Mouse (Mus musculus) small intestine, adult 2 months (tissue): Measurements from ENCODE around the gene Dxo. TPM values are rescaled to one million over a fixed set of nuclear protein-coding genes. Genes with fewer than 3 reads are reported as not detected.
"Not testable (repeated sequence)": the region's sequence is repeated elsewhere in the genome, so short reads cannot be mapped to it uniquely, and the experiment has no call there.

Experiments
- H3K27ac ChIP-seq: fragments of 200-500 bp; 2 replicates; pipeline ENCODE4 v1.5.1; 2012; ENCODE audit warnings: low read depth, low read length, control low read depth, inconsistent platforms; ENCODE audit not compliant: insufficient read depth
- H3K27me3 ChIP-seq: fragments of 200-500 bp; 2 replicates; pipeline ENCODE4 v1.6.1; 2012; ENCODE audit warnings: mild to moderate bottlenecking, moderate library complexity, low read length, inconsistent platforms; ENCODE audit not compliant: control insufficient read depth, insufficient read depth
- H3K36me3 ChIP-seq: fragments of 200-500 bp; 2 replicates; pipeline ENCODE4 v1.6.1; 2012; ENCODE audit warnings: mild to moderate bottlenecking, low read length, control low read depth, inconsistent platforms; ENCODE audit not compliant: control insufficient read depth, insufficient read depth
- H3K4me1 ChIP-seq: fragments of 200-500 bp; 2 replicates; pipeline ENCODE4 v1.6.1; 2012; ENCODE audit warnings: low read length, inconsistent platforms, mixed read lengths; ENCODE audit not compliant: control insufficient read depth, insufficient read depth, insufficient read length
- H3K4me3 ChIP-seq: fragments of 200-500 bp; 2 replicates; pipeline ENCODE4 v1.5.1; 2012; ENCODE audit warnings: low read depth, mild to moderate bottlenecking, control low read depth, inconsistent platforms, low read length, moderate library complexity
- CTCF ChIP-seq: fragments of 200-500 bp; IDR thresholded peaks from 2 replicates; pipeline ENCODE4 v1.5.1; 2012; ENCODE audit warnings: low read depth, mild to moderate bottlenecking, control low read depth, inconsistent platforms, low read length, moderate library complexity, mixed read lengths; ENCODE audit not compliant: insufficient replicate concordance, insufficient read length; ENCODE audit errors: extremely low read depth
- POLR2A ChIP-seq: fragments of 200-500 bp; IDR thresholded peaks from 2 replicates; pipeline ENCODE4 v1.6.1; 2012; ENCODE audit warnings: low read depth, mild to moderate bottlenecking, control low read depth, inconsistent platforms, low read length, moderate library complexity
- WGBS: fragments of 180-500 bp; shearing (Covaris S2); methylation state at CpG from one replicate; pipeline ENCODE4 v1.1.7; 2018; 5-methylcytosine and 5-hydroxymethylcytosine counted together
- polyA plus RNA-seq: library from polyadenylated mRNA; depleted of rRNA; stranded (reverse); fragments of >200 nt; gene quantifications from 2 replicates; pipeline ENCODE4 v1.2.3, GENCODE M21; 2012

Gene Dxo
- polyA plus RNA-seq, 1 experiment, result 51.8 TPM

DNA sequence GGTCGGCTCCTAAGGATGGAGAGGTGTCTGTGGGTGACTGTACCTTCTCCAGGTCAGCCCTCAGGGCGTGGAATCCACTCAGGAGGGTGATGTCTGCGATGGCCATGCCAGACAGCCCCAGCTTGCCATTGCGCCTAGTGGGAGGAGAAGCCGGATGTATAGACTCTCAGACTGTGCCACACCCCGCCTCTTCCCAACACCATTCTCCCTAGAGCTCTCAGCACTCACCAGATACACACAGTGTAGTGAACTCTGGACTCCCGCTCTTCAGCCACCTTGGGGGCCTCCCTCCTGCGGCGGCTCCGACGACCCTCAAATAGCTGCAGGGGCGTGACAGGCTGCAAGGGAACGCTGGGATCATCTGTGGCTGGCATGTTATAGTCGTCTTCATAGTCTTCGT, 25.5 kb upstream of the Dxo start:
- no peaks in the 10 kb centered on the region for H3K27me3 ChIP-seq
- H3K36me3 ChIP-seq, result no peaks in the 10 kb centered on the region
- no peak overlapping the region for H3K4me3 ChIP-seq
- WGBS, result 40% methylated on average over 15 of the region's 15 CpGs
- no peak for TF ChIP-seq POLR2A
- TF ChIP-seq CTCF, result no peak
- no peak overlapping the region for H3K27ac ChIP-seq
- H3K4me1 ChIP-seq, result no peaks in the 10 kb centered on the region

DNA sequence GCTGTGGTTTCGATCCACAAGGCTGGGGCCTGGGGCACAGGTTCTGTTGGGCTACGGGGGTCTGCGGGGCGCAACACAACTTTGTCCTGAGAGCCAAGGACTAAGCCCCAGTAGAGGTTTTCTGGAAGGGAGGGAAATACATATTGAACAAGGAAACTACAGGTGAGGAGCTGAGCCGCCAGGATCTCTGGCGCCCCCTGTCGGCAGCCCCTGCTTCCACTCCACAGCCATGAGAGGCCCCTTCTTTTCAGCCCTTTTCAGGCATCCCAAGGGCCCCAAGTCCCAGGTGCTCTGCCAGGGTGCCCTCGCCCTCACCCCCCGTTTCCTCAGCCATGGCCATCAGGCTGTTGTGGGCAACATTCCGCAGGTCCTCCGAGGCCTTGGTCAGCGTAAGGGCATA, 23.1 kb upstream of the Dxo start:
- peak; percentile 72 for TF ChIP-seq CTCF
- H3K4me1 ChIP-seq, H3K36me3 ChIP-seq, H3K4me3 ChIP-seq, H3K27me3 ChIP-seq, H3K27ac ChIP-seq: not testable (repeated sequence)
- 61% methylated on average over 12 of the region's 12 CpGs for WGBS

DNA sequence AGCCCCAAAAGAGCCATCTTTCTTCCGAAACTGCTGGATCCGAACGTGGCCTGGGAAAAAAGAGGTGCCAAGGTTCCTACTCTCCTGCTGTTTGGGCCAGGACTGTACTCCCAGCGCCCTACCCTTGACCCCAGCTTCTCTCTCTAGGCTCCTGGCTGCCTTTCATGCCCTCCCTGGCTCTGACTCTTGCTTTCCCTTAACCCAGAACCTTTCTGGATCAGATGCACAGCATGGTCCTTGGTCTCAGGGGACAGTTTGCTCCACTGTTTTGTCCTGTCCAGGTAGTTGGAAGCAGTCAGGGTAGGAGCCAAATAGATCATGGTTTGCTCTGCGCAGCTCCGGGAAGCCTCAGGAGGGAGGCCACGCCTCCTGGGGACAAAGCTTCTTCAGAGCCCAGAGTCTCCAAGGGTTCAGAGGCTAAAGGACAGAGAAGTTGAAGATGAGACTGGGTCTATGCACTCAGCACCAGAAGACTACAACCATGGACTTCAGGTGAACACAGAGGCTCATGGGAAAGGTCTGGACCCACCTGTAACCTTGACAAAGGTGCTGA, 21.9 kb upstream of the Dxo start:
- WGBS, result 71% methylated on average over 7 of the region's 7 CpGs
- no peaks in the 10 kb centered on the region for H3K4me1 ChIP-seq
- no peak for TF ChIP-seq CTCF
- no peak for TF ChIP-seq POLR2A
- H3K27me3 ChIP-seq, result no peaks in the 10 kb centered on the region
- H3K4me3 ChIP-seq, result no peak overlapping the region
- no peaks in the 10 kb centered on the region for H3K36me3 ChIP-seq
- H3K27ac ChIP-seq, result no peak overlapping the region

DNA sequence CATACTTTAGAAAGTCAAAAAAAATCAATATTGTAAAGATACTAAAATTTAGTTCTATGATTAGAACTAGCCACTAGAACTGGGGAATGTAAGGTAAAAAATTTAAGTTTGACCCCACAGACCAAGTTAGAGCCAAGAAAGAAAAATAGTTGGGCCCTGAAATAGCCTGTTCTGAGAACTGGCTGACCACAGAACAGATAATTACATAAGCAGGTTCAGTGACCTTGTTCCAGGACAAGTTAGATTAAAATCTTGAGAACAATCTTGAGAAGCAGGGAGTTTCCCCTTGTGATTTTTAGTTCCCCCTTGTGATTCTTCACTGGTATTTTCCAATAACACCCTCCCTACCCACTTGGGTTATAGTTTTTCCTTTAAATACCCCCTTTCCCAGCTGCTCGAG, 6.0 kb upstream of the Dxo start:
- WGBS, result 100% methylated on average over 1 of the region's 1 CpGs
- not testable (repeated sequence) for H3K27ac ChIP-seq

DNA sequence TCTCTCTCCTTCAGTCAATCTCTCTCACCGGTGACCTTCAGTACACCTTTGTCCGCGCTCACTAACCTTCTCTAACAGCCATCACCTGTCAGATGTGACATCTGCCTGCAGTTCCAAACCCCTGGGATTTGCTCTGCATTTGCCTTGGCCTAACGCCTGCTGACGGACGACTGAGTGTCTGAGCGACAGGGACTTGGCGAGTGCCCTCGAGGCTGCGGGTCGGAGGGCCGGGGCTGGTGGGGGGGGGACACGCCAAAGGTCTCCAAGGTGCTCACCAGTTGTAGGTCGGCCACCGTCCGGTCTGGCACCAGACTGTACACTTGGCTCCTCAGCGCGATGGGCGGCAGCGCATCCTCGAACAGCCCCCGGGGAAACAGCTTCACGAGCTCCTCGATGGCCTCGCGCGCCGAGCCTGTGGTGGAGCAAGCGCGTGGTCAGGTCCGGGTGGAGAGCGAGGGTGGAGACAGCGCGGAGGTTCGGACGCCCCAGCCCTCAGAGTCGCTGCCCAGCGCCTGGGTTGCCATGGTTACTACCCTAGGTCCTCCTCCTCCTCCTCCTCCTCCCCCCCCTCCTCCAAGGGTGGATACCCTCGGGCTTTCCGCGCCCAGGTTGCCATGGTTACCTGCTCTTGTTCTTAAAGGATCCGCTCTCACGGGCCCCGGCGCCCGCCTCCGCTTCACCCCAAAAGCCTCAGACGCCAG, 514 bp upstream of the Dxo start:
- peak overlapping the region; percentile 52 for H3K27ac ChIP-seq
- 4% methylated on average over 48 of the region's 48 CpGs for WGBS

More for the DNA sequence above, 6.0 kb upstream of the Dxo start:
- peaks cover 68% of the 10 kb centered on the region for H3K36me3 ChIP-seq
- not testable (repeated sequence) for H3K4me1 ChIP-seq, H3K27me3 ChIP-seq, H3K4me3 ChIP-seq

DNA sequence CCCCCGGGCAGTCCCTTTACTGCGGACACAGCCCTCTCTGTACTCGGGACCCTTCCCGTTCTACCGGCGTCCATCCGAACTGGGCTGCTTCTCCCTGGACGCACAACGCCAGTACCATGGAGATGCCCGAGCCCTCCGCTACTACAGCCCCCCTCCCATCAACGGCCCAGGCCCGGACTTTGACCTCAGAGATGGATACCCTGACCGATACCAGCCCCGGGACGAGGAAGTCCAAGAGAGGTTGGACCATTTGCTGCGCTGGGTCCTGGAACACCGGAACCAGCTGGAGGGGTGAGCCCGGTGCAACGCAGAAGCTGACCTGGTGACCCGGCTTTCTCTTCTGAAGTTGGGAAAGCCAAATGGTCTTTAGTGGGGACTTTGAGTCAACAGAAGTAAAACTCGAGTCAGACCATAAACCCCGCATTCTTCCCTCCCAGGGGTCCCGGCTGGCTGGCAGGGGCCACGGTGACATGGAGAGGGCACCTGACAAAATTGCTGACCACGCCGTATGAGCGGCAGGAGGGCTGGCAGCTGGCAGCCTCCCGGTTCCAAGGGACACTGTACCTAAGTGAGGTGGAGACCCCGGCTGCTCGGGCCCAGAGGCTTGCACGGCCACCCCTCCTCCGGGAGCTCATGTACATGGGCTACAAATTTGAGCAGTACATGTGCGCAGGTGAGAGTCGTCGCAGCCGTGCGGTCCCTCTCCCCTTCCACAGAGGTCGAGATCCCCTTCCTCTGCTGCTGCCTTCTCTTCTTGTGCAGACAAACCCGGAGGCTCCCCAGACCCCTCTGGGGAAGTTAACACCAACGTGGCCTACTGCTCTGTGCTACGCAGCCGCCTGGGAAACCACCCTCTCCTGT, 875 bp downstream of the Dxo start:
- Histone ChIP-seq H3K27ac (peak overlapping the region; percentile 66), H3K36me3 (peaks cover 43% of the 10 kb centered on the region), H3K4me3 (peak overlapping the region; percentile 79), H3K4me1 (peaks cover 11% of the 10 kb centered on the region), H3K27me3 (no peaks in the 10 kb centered on the region)
- TF ChIP-seq CTCF, result no peak
- 27% methylated on average over 43 of the region's 43 CpGs for WGBS

More for the DNA sequence above, 514 bp upstream of the Dxo start:
- Histone ChIP-seq H3K4me1 (peaks cover 11% of the 10 kb centered on the region), H3K36me3 (peaks cover 44% of the 10 kb centered on the region), H3K4me3 (peak overlapping the region; percentile 79), H3K27me3 (no peaks in the 10 kb centered on the region)
- TF ChIP-seq CTCF (no peak), POLR2A (no peak)

DNA sequence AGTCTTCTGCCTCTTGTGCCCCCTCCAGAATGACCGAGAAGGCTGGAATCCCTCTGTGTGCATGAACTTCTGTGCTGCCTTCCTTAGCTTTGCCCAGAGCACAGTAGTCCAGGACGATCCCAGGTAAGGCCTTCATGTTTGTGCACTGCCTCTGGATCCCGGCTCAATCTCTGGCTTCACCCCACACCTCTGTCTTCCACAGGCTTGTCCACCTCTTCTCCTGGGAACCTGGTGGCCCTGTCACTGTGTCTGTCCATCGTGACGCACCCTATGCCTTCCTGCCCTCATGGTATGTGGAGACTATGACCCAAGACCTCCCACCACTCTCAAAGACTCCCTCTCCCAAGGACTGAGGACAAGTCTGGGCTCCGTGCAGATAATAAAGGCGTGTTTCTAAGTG, 2.0 kb downstream of the Dxo start:
- peaks cover 45% of the 10 kb centered on the region for H3K36me3 ChIP-seq
- H3K4me1 ChIP-seq, result peaks cover 11% of the 10 kb centered on the region
- no peak for TF ChIP-seq CTCF
- TF ChIP-seq POLR2A, result no peak
- 87% methylated on average over 7 of the region's 7 CpGs for WGBS
- H3K4me3 ChIP-seq, result no peak overlapping the region
- no peak overlapping the region for H3K27ac ChIP-seq
- no peaks in the 10 kb centered on the region for H3K27me3 ChIP-seq
